30 mouse cellular contexts compared by ENCODE assay signal in the genomic region with DNA sequence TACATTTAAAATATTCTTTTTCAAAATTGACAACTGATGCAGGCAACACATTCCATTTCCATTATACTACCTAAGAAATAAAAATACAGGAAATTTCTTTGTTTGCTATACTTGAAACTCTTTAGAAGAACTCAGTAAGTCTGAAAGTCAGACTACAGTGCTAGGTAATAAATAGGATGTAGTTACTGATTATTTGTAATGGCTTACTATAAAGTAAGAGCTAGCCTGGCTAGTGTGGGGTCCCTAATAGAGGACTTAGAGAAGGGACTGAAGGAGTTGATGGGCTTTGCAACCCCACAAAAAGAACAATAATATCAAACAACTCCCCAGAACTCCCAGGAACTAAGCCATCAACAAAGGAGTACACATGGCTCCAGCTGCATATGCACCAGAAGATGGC.
"Had no signal": no experiment of that assay in that cellular context is flagged by ENCODE, and none has a peak within 500 bp of the region (broad histone marks: within the 10 kb centered on the region; RNA-seq: fewer than 3 reads in every experiment).

No protein-coding gene starts in this region.

- DNase-seq: left cerebral cortex, postnatal 4 days; liver; liver, embryonic 13.5 days; liver, postnatal 0 days; lung, adult 18-20 months; lung, adult 2 months; lung, embryonic 14.5 days; lung, postnatal 10 days; lung, postnatal 14 days; lung, postnatal 36 days; lung, postnatal 4 days had no signal

- H3K4me2 ChIP-seq: limb, embryonic 12.5 days; limb, embryonic 13.5 days; limb, embryonic 15.5 days; liver, embryonic 11.5 days; liver, embryonic 12.5 days; liver, embryonic 13.5 days; liver, embryonic 15.5 days; lung, embryonic 14.5 days; lung, embryonic 15.5 days; midbrain, embryonic 12.5 days; midbrain, embryonic 13.5 days; neural tube, embryonic 12.5 days; neural tube, embryonic 13.5 days had no signal

- H3K36me3 ChIP-seq: limb, embryonic 10.5 days; limb, embryonic 12.5 days; limb, embryonic 13.5 days; limb, embryonic 15.5 days; liver, embryonic 12.5 days; liver, embryonic 13.5 days; liver, embryonic 15.5 days; lung, embryonic 15.5 days; midbrain, embryonic 10.5 days; midbrain, embryonic 12.5 days; midbrain, embryonic 13.5 days; neural tube, embryonic 12.5 days; neural tube, embryonic 13.5 days had no signal

- H3K4me1 ChIP-seq: limb, embryonic 10.5 days; limb, embryonic 12.5 days; limb, embryonic 13.5 days; limb, embryonic 15.5 days; liver, embryonic 12.5 days; liver, embryonic 13.5 days; liver, embryonic 15.5 days; lung, embryonic 15.5 days; midbrain, embryonic 10.5 days; midbrain, embryonic 12.5 days; midbrain, embryonic 13.5 days; neural tube, embryonic 12.5 days; neural tube, embryonic 13.5 days had no signal

- H3K9me3 ChIP-seq: limb, embryonic 10.5 days; limb, embryonic 12.5 days; limb, embryonic 13.5 days; limb, embryonic 15.5 days; liver, embryonic 12.5 days; liver, embryonic 13.5 days; liver, embryonic 15.5 days; lung, embryonic 15.5 days; megakaryocyte, embryonic 14.5 days; midbrain, embryonic 10.5 days; midbrain, embryonic 12.5 days; midbrain, embryonic 13.5 days; neural tube, embryonic 12.5 days; neural tube, embryonic 13.5 days had no signal

- H3K27me3 ChIP-seq: limb, embryonic 12.5 days; limb, embryonic 13.5 days; limb, embryonic 15.5 days; liver, embryonic 12.5 days; liver, embryonic 13.5 days; liver, embryonic 15.5 days; lung, embryonic 15.5 days; megakaryocyte, embryonic 14.5 days; midbrain, embryonic 12.5 days; midbrain, embryonic 13.5 days; neural tube, embryonic 12.5 days; neural tube, embryonic 13.5 days had no signal

- ATAC-seq: liver, embryonic 12.5 days; liver, postnatal 0 days; lung, postnatal 0 days; midbrain, embryonic 13.5 days; midbrain, embryonic 16.5 days had no signal

- H3K9ac ChIP-seq: limb, embryonic 12.5 days; limb, embryonic 13.5 days; limb, embryonic 15.5 days; liver, embryonic 12.5 days; liver, embryonic 13.5 days; liver, embryonic 14.5 days; liver, embryonic 15.5 days; liver, postnatal 0 days; lung, embryonic 14.5 days; lung, embryonic 15.5 days; midbrain, embryonic 12.5 days; midbrain, embryonic 13.5 days; neural tube, embryonic 12.5 days; neural tube, embryonic 13.5 days had no signal

- H3K4me3 ChIP-seq: limb, embryonic 10.5 days; limb, embryonic 12.5 days; limb, embryonic 13.5 days; limb, embryonic 15.5 days; liver, embryonic 12.5 days; liver, embryonic 13.5 days; liver, embryonic 15.5 days; lung, embryonic 15.5 days; megakaryocyte, embryonic 14.5 days; midbrain, embryonic 10.5 days; midbrain, embryonic 12.5 days; midbrain, embryonic 13.5 days; myocyte; neural tube, embryonic 12.5 days; neural tube, embryonic 13.5 days had no signal

- H3K27ac ChIP-seq: limb, embryonic 10.5 days; limb, embryonic 12.5 days; limb, embryonic 13.5 days; limb, embryonic 15.5 days; liver, embryonic 12.5 days; liver, embryonic 13.5 days; liver, embryonic 14.5 days; liver, embryonic 15.5 days; lung, embryonic 15.5 days; macrophage; midbrain, embryonic 10.5 days; midbrain, embryonic 12.5 days; midbrain, embryonic 13.5 days; neural tube, embryonic 12.5 days; neural tube, embryonic 13.5 days had no signal
